Mouse (Mus musculus): ENCODE results near the gene Sugp2. TPM values are rescaled to one million over a fixed set of nuclear protein-coding genes. Genes with fewer than 3 reads are reported as not detected.

The Sugp2 gene
- 72.0 and 75.8 TPM in 2 replicates for polyA plus RNA-seq (2016; fragmentation: Nextera tagmentation; extraction: Ambion mirVana)

DNA sequence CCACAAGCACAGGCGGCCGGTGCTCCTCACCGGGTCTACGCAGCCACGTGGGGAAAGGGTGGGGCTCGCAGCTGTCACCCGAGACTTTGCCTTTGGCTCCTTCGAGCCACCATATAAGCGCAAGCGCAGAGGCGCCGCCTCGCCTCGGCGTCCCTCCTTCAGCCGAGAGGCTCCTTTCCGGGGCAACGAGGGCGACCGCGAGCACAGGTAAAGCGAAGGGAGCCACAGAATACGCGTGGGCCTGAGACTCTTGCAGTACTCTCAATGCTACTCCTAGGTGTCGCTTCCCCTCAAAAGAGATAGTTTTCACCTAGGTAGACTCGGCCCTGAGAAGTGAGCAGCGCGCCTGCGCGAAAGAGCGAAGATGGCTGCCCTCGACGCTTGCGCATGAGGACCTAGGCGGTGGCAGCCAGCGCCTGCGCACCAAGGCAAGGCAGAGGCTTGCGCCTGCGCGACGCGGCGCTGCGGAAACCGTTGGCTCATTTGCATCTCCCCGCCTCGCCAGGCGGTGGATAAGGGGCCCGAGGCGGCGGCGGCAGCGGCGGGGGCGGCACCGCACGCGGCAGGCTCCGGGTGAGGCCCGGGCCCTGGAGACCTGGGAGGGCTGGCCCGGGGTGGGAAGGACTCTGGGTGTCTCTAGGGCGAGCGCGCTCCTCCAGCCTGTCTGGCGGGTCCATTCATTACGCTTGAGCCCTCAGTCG, at the start of gene Sugp2, which contains the start of gene Armc6:
Gene Sugp2, plus strand, starts transcription at position 147 of the 701 bp plus-strand sequence.
Gene Armc6, minus strand, starts transcription at position 387 of the 701 bp plus-strand sequence.
- H3K4me2 ChIP-seq (replicated peaks): peak within 1 kb of the TSS; percentile 84
- H3K36me3 ChIP-seq: peaks cover 51% of the 10 kb centered on the region
- peak within 1 kb of the TSS; percentile 88 for H3K4me3 ChIP-seq
- WGBS: under 1% methylated on average over 66 of the region's 67 CpGs
- no peaks in the 10 kb centered on the region for H3K27me3 ChIP-seq
- peak within 1 kb of the TSS; percentile 88 for H3K9ac ChIP-seq
- H3K27ac ChIP-seq: peak within 1 kb of the TSS; percentile 92
- H3K4me1 ChIP-seq: peaks cover 25% of the 10 kb centered on the region
- no peaks in the 10 kb centered on the region for H3K9me3 ChIP-seq (replicated peaks)
- peak; percentile 96 for ATAC-seq (ENCODE audit: low FRiP score)

DNA sequence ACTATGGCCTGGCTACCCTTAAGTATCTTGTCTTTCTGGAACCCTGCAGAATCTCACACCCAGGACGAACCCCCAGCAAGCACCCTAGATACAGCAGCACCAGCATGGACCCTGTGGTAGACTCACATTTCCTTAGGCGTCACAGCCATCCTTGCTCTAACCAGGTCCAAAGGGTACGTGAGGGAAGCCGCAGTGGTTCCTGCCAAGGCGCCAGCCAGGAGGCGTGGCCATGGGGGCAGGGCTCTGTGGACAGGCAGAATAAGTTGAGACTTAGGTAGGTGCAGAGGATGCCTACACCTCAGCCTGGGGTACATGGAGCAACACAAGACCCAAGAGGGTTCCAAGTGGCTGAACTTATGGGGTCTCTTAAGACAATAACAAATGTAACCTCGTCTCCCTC, 45.3 kb upstream of the Sugp2 start:
- WGBS: 70% methylated on average over 7 of the region's 7 CpGs
- no peaks in the 10 kb centered on the region for H3K36me3 ChIP-seq
- no peak for ATAC-seq (ENCODE audit: low FRiP score)
- no peaks in the 10 kb centered on the region for H3K9me3 ChIP-seq (replicated peaks)
- H3K27me3 ChIP-seq: no peaks in the 10 kb centered on the region
- H3K4me3 ChIP-seq: no peak overlapping the region
- no peak overlapping the region for H3K4me2 ChIP-seq (replicated peaks)
- H3K4me1 ChIP-seq: 0 out of 2 replicates have a peak, but pooled peaks cover 3% of the 10 kb centered on the region
- no peak overlapping the region for H3K27ac ChIP-seq
- no peak overlapping the region for H3K9ac ChIP-seq

DNA sequence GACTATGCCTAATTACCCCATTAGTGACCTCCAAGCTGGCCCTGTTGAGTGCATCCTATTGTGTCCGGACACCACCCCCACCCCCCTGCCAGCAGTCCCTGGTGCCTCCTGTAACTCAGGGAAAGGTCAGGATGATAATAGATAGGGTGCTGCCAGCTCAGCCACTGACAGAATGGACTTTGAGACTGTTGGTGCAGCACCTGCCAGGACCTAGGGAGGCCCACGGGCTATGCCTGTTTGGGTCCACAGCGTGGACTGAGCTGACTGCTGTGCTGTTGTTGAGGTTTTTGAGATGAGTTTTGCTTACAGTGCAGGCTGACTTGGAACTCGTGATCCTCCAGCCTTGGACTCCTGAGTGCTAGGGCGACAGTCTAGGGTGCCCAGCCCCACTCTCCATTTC, 40.8 kb upstream of the Sugp2 start:
- H3K27me3 ChIP-seq: no peaks in the 10 kb centered on the region; the same call in 1 of the 2 replicates
- H3K9me3 ChIP-seq (replicated peaks): no peaks in the 10 kb centered on the region
- H3K36me3 ChIP-seq: no peaks in the 10 kb centered on the region
- H3K4me3 ChIP-seq: no peak overlapping the region
- 0 out of 2 replicates have a peak, but pooled peaks cover 3% of the 10 kb centered on the region for H3K4me1 ChIP-seq
- H3K4me2 ChIP-seq (replicated peaks): no peak overlapping the region
- H3K27ac ChIP-seq: no peak overlapping the region
- peak overlapping the region; percentile 19; the same call in 1 of the 2 replicates for H3K9ac ChIP-seq
- WGBS: 56% methylated on average over 5 of the region's 5 CpGs
- no peak for ATAC-seq (ENCODE audit: low FRiP score)

DNA sequence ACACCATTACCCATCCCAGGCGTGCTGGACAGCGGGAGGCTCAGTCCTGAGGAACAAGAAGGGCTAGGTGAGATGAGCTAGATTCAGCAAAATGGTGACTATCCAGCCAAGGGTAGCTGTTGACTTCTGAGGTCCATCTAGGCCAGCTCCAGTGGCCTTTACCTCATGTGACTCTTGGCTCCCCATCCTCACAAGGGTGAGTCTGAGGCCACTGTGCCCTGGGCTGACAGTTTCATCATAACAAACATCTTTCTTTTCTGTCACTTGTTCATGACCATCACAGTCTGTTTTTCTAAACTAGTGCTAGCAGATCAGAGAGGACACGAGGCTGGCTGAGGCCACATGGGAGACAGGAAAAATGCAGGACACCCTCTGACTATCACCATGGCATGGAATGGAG, 39.8 kb upstream of the Sugp2 start:
- H3K4me1 ChIP-seq: 0 out of 2 replicates have a peak, but pooled peaks cover 3% of the 10 kb centered on the region
- WGBS: 76% methylated on average over 3 of the region's 3 CpGs
- no peaks in the 10 kb centered on the region for H3K36me3 ChIP-seq
- H3K4me3 ChIP-seq: no peak overlapping the region
- H3K4me2 ChIP-seq (replicated peaks): no peak overlapping the region
- H3K9me3 ChIP-seq (replicated peaks): no peaks in the 10 kb centered on the region
- no peaks in the 10 kb centered on the region; the same call in 1 of the 2 replicates for H3K27me3 ChIP-seq
- ATAC-seq (ENCODE audit: low FRiP score): no peak
- no peak overlapping the region for H3K9ac ChIP-seq
- no peak overlapping the region for H3K27ac ChIP-seq

DNA sequence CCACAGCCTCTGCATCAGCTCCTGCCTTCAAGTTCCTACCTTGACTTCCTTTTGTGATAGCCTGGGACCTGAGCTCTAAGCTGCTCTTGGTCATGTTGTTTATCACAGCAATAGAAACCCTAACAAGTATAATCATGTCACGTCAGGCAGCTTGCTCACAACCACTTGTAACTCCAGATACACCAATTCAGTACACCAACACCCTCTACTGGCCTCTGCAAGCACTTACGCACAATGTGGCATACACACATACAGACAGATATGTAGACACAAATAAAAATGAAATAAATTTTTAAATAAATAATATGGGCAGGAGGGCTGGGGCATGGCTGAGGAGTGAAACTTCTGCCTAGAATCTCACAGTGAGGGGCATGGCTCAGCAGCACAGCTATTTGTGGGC, 38.3 kb upstream of the Sugp2 start:
- H3K36me3 ChIP-seq: no peaks in the 10 kb centered on the region
- no peak overlapping the region for H3K9ac ChIP-seq
- no peaks in the 10 kb centered on the region; the same call in 1 of the 2 replicates for H3K27me3 ChIP-seq
- no peak overlapping the region for H3K27ac ChIP-seq
- H3K4me1 ChIP-seq: 0 out of 2 replicates have a peak, but pooled peaks cover 9% of the 10 kb centered on the region
- H3K9me3 ChIP-seq (replicated peaks): no peaks in the 10 kb centered on the region
- no peak for ATAC-seq (ENCODE audit: low FRiP score)
- no peak overlapping the region for H3K4me2 ChIP-seq (replicated peaks)
- WGBS: 82% methylated on average over 2 of the region's 2 CpGs
- no peak overlapping the region for H3K4me3 ChIP-seq

DNA sequence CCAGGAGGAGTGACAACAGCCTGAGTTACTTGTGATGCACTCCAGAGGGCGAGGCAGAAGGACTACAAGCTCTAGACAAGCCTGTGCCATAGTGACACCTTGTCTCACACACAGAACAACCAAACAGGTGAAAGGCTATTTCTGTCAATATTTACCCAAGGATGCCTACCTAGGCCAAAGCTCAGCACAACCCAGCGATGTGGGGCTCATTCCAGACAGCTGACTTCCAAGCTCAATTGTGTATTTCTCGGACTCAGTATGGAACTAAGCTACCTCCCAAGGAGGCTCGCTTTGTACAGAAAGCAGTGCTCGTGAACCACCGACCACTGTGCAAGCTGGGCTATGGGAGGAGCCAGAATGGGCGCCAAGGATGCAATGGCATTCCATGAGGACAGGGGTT, 36.4 kb upstream of the Sugp2 start:
- Histone ChIP-seq H3K36me3 (no peaks in the 10 kb centered on the region), H3K4me2 (replicated peaks) (no peak overlapping the region), H3K27ac (no peak overlapping the region), H3K9ac (0 out of 2 replicates have a peak overlapping the region, but pooled peaks have one; percentile 0), H3K4me1 (0 out of 2 replicates have a peak, but pooled peaks cover 6% of the 10 kb centered on the region), H3K9me3 (replicated peaks) (no peaks in the 10 kb centered on the region), H3K27me3 (no peaks in the 10 kb centered on the region; the same call in 1 of the 2 replicates), H3K4me3 (no peak overlapping the region)
- ATAC-seq (ENCODE audit: low FRiP score): no peak
- 50% methylated on average over 7 of the region's 7 CpGs for WGBS

DNA sequence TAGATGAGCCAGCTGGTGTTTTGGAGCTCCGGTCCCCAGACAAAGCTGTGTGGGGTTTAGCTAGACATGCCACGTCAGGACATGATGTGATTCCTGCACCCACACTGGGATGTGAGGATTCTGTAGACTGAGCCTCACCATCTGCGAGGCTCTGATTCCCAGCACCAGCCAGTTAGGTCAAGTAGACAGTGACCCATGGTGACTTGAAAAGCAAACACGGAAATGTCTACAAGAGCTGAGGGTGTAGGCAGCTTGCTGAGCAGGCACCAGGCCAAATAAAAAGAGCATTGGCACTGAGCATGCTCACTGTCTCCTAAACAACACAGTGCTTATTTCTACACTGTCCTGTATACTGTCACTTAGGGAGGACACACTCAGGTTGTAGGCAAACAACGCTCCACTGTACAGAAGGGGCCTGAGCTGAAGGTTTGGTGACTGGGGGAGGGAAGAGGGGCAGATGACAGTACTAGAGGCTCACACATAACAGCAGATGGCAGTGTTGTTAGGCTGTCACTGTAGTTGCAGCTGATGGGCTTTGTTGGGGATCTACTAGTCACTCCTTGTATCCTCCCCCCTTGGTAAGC, 33.8 kb upstream of the Sugp2 start:
- 0 out of 2 replicates have a peak overlapping the region, but pooled peaks have one; percentile 10 for H3K9ac ChIP-seq
- no peaks in the 10 kb centered on the region for H3K36me3 ChIP-seq
- no peak overlapping the region for H3K4me2 ChIP-seq (replicated peaks)
- H3K27me3 ChIP-seq: no peaks in the 10 kb centered on the region; the same call in 1 of the 2 replicates
- H3K27ac ChIP-seq: no peak overlapping the region
- H3K4me3 ChIP-seq: no peak overlapping the region
- 0 out of 2 replicates have a peak, but pooled peaks cover 6% of the 10 kb centered on the region for H3K4me1 ChIP-seq
- ATAC-seq (ENCODE audit: low FRiP score): no peak
- WGBS: 68% methylated on average over 5 of the region's 5 CpGs
- H3K9me3 ChIP-seq (replicated peaks): no peaks in the 10 kb centered on the region

DNA sequence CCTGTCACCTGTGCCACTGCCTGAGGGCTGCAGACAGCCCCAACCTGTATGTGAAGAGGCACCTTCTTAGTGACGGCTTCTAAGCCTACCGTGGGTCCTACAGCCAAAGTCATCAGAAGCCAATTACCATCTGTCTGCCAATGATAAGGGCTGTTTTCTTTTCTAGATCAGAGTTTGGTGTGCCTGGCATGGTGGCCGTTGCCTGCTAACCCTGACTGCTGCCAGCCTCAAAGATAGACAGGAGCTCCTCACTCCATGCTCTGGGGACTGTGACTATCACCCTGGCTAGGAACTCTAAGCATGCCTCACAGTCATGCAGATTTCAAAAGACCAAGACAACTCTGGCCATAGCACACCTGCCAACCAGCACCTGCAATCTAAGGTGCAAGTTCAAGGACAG, 32.6 kb upstream of the Sugp2 start:
- Histone ChIP-seq H3K4me2 (replicated peaks) (no peak overlapping the region), H3K27me3 (no peaks in the 10 kb centered on the region; the same call in 1 of the 2 replicates), H3K36me3 (no peaks in the 10 kb centered on the region), H3K9ac (no peak overlapping the region), H3K9me3 (replicated peaks) (no peaks in the 10 kb centered on the region), H3K4me3 (no peak overlapping the region), H3K27ac (no peak overlapping the region), H3K4me1 (0 out of 2 replicates have a peak, but pooled peaks cover 6% of the 10 kb centered on the region)
- 79% methylated on average over 3 of the region's 3 CpGs for WGBS
- ATAC-seq (ENCODE audit: low FRiP score): no peak

DNA sequence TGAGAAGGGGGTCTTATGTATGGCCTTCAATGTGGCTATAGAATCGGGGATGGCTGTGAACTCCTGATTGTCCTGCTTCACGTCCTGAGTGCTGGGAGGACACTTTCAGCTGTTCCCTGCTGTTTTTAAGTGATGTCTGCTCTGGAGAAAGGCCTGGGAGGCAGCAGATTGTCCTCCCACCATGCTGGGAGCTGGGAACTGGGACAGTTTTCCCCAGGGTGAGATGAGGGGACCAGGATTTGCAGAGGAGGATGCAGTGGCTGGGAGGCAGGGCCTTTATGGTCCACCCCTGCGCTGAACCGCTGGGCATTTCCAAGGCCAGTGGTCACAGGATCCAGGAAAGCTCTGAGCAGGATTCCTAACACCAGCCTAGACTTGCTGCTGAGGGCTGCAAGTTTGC, 31.0 kb upstream of the Sugp2 start:
- ATAC-seq (ENCODE audit: low FRiP score): no peak
- no peak overlapping the region for H3K9ac ChIP-seq
- H3K4me1 ChIP-seq: 0 out of 2 replicates have a peak, but pooled peaks cover 6% of the 10 kb centered on the region
- no peaks in the 10 kb centered on the region for H3K9me3 ChIP-seq (replicated peaks)
- H3K4me3 ChIP-seq: no peak overlapping the region
- no peak overlapping the region for H3K27ac ChIP-seq
- no peaks in the 10 kb centered on the region for H3K36me3 ChIP-seq
- no peaks in the 10 kb centered on the region for H3K27me3 ChIP-seq
- WGBS: 81% methylated on average over 4 of the region's 4 CpGs
- no peak overlapping the region for H3K4me2 ChIP-seq (replicated peaks)

DNA sequence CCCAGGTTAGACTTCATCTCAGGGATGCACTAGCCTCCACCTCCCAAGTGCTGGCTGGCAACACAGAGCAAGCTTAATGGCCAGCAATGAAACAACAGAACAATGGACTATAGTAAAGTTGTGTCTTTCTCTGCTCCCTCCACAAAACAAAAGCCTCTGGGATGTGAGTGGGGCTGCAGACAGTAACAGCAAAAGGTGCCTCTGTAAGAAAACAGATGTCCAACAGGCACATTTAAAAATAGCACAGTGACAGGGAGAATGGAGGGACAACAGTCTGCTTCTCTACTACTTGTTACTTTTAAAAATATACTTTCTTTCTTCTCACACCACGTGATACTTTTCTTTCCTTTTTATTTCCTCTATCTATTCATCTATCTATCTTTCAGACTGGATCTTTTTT, 29.3 kb upstream of the Sugp2 start:
- no peak overlapping the region for H3K4me3 ChIP-seq
- WGBS: 75% methylated on average over 1 of the region's 1 CpGs
- peaks cover under 1% of the 10 kb centered on the region; the same call in 1 of the 2 replicates for H3K27me3 ChIP-seq
- no peaks in the 10 kb centered on the region for H3K9me3 ChIP-seq (replicated peaks)
- 0 out of 2 replicates have a peak, but pooled peaks cover 6% of the 10 kb centered on the region for H3K4me1 ChIP-seq
- no peak overlapping the region for H3K27ac ChIP-seq
- no peak overlapping the region for H3K9ac ChIP-seq
- ATAC-seq (ENCODE audit: low FRiP score): no peak
- no peak overlapping the region for H3K4me2 ChIP-seq (replicated peaks)
- no peaks in the 10 kb centered on the region for H3K36me3 ChIP-seq

DNA sequence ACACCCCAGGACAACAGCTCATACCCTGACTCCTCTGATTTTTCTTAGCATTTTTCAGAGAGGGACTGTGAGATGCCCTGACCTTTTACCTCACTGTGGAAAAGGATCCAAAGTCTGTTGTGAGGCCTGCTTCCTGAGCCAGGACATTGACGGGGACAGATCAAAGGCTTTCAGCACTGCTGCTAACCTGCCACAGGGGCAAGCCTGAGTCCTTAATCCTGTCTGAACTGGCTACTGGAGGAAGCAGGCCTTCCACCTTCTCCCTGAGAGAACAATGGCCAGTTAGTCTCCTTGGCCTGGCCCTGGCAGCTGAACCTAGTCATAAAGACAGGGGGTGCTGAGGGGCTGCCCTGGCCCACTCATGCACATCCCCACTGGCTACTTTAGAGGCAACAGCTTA, 25.9 kb upstream of the Sugp2 start:
- ATAC-seq (ENCODE audit: low FRiP score): no peak
- no peaks in the 10 kb centered on the region for H3K36me3 ChIP-seq
- H3K9me3 ChIP-seq (replicated peaks): no peaks in the 10 kb centered on the region
- H3K27me3 ChIP-seq: peaks cover 19% of the 10 kb centered on the region
- no peak overlapping the region for H3K9ac ChIP-seq
- no peak overlapping the region for H3K4me3 ChIP-seq
- H3K27ac ChIP-seq: no peak overlapping the region
- peaks cover 9% of the 10 kb centered on the region for H3K4me1 ChIP-seq
- H3K4me2 ChIP-seq (replicated peaks): no peak overlapping the region
- WGBS: 50% methylated on average over 1 of the region's 1 CpGs

DNA sequence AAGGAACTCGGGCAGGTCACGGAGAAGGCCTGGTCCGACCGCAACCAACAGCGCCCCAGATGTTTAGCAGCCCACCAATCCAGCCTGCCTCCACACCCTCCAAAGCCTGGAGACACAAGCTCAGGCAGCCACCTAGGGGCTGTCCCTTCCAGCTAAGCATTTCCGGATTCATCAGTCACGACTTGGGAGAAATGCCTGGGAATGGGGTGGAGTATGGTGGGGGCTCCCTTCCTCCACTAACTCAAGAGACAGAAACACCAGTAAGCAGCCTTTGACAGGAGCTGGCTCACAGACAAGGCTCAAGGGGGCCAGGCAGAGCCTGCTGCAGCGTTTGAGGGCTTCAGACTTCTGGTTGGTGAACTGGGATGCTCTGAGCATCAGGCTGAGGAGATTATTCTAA, 23.5 kb upstream of the Sugp2 start:
- H3K27ac ChIP-seq: no peak overlapping the region
- 0 out of 2 replicates have a peak overlapping the region, but pooled peaks have one; percentile 27 for H3K4me2 ChIP-seq (replicated peaks)
- H3K27me3 ChIP-seq: peaks cover 19% of the 10 kb centered on the region
- H3K4me1 ChIP-seq: peaks cover 11% of the 10 kb centered on the region
- no peak for ATAC-seq (ENCODE audit: low FRiP score)
- no peak overlapping the region for H3K4me3 ChIP-seq
- H3K9ac ChIP-seq: no peak overlapping the region
- 29% methylated on average over 8 of the region's 8 CpGs for WGBS
- no peaks in the 10 kb centered on the region for H3K9me3 ChIP-seq (replicated peaks)
- no peaks in the 10 kb centered on the region for H3K36me3 ChIP-seq
